Mouse (Mus musculus): ENCODE data around the gene Adcyap1r1. TPM values are rescaled to one million over a fixed set of nuclear protein-coding genes. Genes with fewer than 3 reads are reported as not detected.
A peak's percentile ranks its signal among the peaks of the same experiment; 100 is the strongest.

Gene Adcyap1r1
- total and polyA plus RNA-seq, 2 experiments from 2014 or later, result 72.2 to 236 TPM

DNA sequence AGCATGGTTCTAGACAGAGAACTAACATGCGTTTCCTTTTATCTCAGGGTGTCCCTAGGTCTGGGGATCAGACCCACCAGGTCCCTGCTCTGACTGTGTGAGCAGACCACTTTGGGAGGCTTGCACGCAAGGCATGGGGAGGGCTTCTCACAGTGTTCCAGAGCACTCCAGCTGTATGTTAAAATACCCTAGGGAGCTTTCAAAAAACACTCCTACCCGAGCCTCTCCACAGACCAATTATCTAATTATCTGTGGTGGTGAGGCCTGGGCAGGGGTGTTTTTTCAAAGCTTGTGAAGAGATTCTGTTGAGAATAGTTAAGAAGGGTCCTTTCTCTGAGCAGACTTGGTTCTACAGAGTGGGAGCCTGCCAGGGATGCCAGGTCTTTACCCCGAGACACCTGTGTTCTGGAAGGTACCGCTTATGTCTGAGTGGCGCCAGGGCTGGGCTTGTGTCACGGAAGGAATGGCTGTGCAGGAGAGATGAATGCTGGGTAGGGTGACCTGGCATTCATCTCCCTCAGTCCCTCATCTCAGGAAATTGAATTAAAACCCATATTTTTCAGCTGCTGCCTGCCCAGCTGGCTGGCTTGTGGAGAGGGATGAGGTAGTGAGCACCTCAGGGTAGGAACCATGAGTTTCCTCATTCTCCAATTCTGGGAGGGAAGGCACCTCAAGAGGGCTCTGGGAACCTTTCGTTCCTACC lies 2.7 kb upstream of the Adcyap1r1 start:
- no peak for DNase-seq (ENCODE audit: low spot score)

DNA sequence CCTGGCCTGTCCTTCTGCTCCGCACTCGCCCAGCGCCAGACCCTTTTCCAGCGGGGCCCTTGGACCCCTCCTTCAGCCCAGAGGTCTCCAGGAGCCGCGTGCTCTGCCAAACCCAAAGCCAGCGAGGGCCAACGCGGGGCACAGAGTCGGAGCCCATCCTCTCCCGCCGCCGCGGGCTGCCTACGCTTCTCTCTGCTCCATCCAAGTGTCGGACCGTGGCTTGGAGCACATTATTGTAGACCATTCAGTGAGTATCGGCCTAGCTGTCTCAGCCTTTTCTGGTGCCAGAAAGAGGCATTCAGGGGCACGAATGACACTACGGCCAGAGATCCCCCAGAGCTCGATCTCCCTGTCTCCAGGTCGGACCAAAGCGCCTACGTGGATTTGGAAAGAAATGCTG lies 603 bp downstream of the Adcyap1r1 start:
- H3K9ac ChIP-seq (replicated peaks; ENCODE audit: low read length), result peak overlapping the region; percentile 91
- ATAC-seq, result no peak; the same call in 1 of the 2 replicates
- peak overlapping the region; percentile 90 for H3K4me2 ChIP-seq (ENCODE audit: low read depth, low read length)
- peak; percentile 53 for DNase-seq (ENCODE audit: low spot score)
- peaks cover 25% of the 10 kb centered on the region for H3K4me1 ChIP-seq (ENCODE audit: insufficient read depth, low read length)
- H3K9me3 ChIP-seq (ENCODE audit: low read length), result no peaks in the 10 kb centered on the region
- peak overlapping the region; percentile 89 for H3K27ac ChIP-seq
- H3K36me3 ChIP-seq (ENCODE audit: insufficient read depth, low read length), result no peaks in the 10 kb centered on the region
- no peak for TF ChIP-seq CTCF (IDR thresholded peaks at IDR 0.05; ENCODE audit: low read depth)
- H3K27me3 ChIP-seq (ENCODE audit: insufficient read depth, low read length), result no peaks in the 10 kb centered on the region
- H3K4me3 ChIP-seq (ENCODE audit: low read length), result peak overlapping the region; percentile 71
- WGBS, result under 1% methylated on average over 24 of the region's 24 CpGs

More for the DNA sequence above, 2.7 kb upstream of the Adcyap1r1 start:
- Histone ChIP-seq H3K4me3 (ENCODE audit: low read length) (no peak overlapping the region), H3K27ac (no peak overlapping the region), H3K9ac (replicated peaks; ENCODE audit: low read length) (no peak overlapping the region), H3K36me3 (ENCODE audit: insufficient read depth, low read length) (no peaks in the 10 kb centered on the region), H3K4me1 (ENCODE audit: insufficient read depth, low read length) (peaks cover 13% of the 10 kb centered on the region; the same call in 1 of the 2 replicates), H3K9me3 (ENCODE audit: low read length) (no peaks in the 10 kb centered on the region), H3K4me2 (ENCODE audit: low read depth, low read length) (no peak overlapping the region), H3K27me3 (ENCODE audit: insufficient read depth, low read length) (no peaks in the 10 kb centered on the region)
- no peak for TF ChIP-seq CTCF (IDR thresholded peaks at IDR 0.05; ENCODE audit: low read depth)
- WGBS, result 75% methylated on average over 8 of the region's 8 CpGs
- no peak for ATAC-seq

DNA sequence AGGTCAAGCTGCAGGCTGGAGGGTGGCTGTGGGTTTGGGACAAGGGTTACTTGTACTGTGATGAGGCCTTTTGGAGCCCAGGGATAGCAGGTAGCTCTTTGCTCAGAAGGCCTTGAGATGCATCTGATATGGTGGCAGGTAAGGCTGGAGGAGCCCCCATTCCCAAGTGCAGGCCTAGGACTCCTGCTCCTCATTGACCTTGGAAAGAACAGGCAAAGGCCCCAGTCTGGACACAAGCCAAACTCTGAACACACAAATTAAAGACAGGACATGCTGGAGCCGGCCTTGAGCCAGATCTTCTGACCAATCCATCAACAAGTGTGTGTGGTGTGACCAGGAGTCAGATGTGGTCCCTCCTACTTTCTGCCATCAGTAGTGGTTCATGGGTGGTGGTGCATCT lies 1.8 kb downstream of the Adcyap1r1 start:
- WGBS, result 11% methylated on average over 1 of the region's 1 CpGs
- TF ChIP-seq CTCF (IDR thresholded peaks at IDR 0.05; ENCODE audit: low read depth), result no peak
- Histone ChIP-seq H3K4me1 (ENCODE audit: insufficient read depth, low read length) (peaks cover 28% of the 10 kb centered on the region), H3K27ac (peak overlapping the region; percentile 89; the same call in 1 of the 2 replicates), H3K27me3 (ENCODE audit: insufficient read depth, low read length) (no peaks in the 10 kb centered on the region), H3K4me2 (ENCODE audit: low read depth, low read length) (peak overlapping the region; percentile 90), H3K9ac (replicated peaks; ENCODE audit: low read length) (peak overlapping the region; percentile 91), H3K36me3 (ENCODE audit: insufficient read depth, low read length) (no peaks in the 10 kb centered on the region), H3K4me3 (ENCODE audit: low read length) (peak overlapping the region; percentile 71), H3K9me3 (ENCODE audit: low read length) (no peaks in the 10 kb centered on the region)
- ATAC-seq (no peak), DNase-seq (ENCODE audit: low spot score) (peak; percentile 73)

DNA sequence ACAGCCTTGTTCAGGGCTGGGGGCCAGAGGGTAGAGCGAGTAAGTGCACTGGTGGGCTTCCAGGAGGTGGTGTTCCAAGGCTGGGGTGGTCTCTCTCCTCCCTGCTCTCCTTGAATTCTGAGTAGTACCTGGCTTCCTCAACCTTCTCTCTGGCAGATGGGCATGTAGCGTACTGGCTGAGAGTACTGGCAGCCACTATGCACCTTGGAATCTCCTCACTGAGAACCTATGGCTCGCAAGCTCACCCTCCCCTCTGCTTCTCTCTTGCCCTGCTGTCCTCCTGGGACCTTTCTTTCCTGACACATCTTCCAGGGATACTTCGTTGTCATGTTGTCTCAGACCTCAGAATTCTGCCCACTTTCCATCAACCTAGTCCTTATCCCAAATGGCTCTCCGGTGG lies 3.9 kb downstream of the Adcyap1r1 start:
- Histone ChIP-seq H3K27me3 (ENCODE audit: insufficient read depth, low read length) (no peaks in the 10 kb centered on the region), H3K9ac (replicated peaks; ENCODE audit: low read length) (no peak overlapping the region), H3K36me3 (ENCODE audit: insufficient read depth, low read length) (no peaks in the 10 kb centered on the region; the same call in 1 of the 2 replicates), H3K4me3 (ENCODE audit: low read length) (no peak overlapping the region), H3K4me1 (ENCODE audit: insufficient read depth, low read length) (peaks cover 36% of the 10 kb centered on the region), H3K27ac (no peak overlapping the region), H3K4me2 (ENCODE audit: low read depth, low read length) (peak overlapping the region; percentile 90), H3K9me3 (ENCODE audit: low read length) (no peaks in the 10 kb centered on the region)
- 62% methylated on average over 5 of the region's 5 CpGs for WGBS
- ATAC-seq (no peak), DNase-seq (ENCODE audit: low spot score) (no peak)
- no peak for TF ChIP-seq CTCF (IDR thresholded peaks at IDR 0.05; ENCODE audit: low read depth)

DNA sequence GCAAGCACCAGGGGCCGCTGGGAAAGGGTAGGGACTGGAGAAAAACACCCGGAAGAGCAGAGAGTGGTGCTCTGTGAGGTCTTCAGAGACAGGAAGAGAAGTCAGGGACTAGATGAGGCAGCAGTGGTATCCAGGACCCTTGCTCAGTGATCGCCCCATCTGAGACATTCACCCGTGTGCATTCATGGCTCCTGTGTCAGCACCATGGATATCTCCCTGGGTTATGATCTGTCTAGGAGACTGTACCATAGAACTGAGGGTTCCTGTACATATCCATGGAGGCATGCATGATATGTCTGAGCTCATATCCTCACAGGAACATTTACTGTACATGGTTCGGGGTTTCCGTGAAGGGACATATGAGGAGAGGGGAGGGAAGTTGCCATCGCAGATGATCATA lies 5.9 kb downstream of the Adcyap1r1 start:
- peaks cover 31% of the 10 kb centered on the region for H3K4me1 ChIP-seq (ENCODE audit: insufficient read depth, low read length)
- H3K4me3 ChIP-seq (ENCODE audit: low read length), result no peak overlapping the region
- ATAC-seq (no peak), DNase-seq (ENCODE audit: low spot score) (no peak)
- no peak overlapping the region for H3K9ac ChIP-seq (replicated peaks; ENCODE audit: low read length)
- H3K27ac ChIP-seq, result no peak overlapping the region
- H3K9me3 ChIP-seq (ENCODE audit: low read length), result no peaks in the 10 kb centered on the region
- no peak for TF ChIP-seq CTCF (IDR thresholded peaks at IDR 0.05; ENCODE audit: low read depth)
- no peak overlapping the region for H3K4me2 ChIP-seq (ENCODE audit: low read depth, low read length)
- WGBS, result 74% methylated on average over 7 of the region's 7 CpGs
- no peaks in the 10 kb centered on the region for H3K27me3 ChIP-seq (ENCODE audit: insufficient read depth, low read length)
- H3K36me3 ChIP-seq (ENCODE audit: insufficient read depth, low read length), result peaks cover 12% of the 10 kb centered on the region; the same call in 1 of the 2 replicates

DNA sequence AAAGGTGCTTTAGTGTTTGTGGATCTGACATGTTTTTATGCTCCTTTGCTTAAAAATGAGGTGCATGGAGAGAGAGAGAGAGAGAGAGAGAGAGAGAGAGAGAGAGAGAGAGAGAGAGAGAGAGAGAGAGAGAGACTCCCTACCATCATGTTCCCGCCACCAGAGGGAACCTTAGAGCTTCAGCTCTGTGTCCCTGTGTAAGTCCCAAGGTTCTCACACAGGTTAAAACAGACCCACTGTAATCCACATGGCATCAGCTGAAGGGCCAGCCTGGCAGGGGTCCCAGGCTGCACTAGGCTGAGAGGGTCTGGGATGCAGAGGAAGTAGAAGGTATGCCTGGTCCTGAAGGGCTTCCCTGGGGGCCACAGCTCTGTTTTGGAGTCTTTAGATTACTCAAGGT lies 6.4 kb downstream of the Adcyap1r1 start:
- no peak overlapping the region for H3K4me3 ChIP-seq (ENCODE audit: low read length)
- DNase-seq (ENCODE audit: low spot score) (peak; percentile 37), ATAC-seq (no peak)
- H3K36me3 ChIP-seq (ENCODE audit: insufficient read depth, low read length), result peaks cover 14% of the 10 kb centered on the region; the same call in 1 of the 2 replicates
- TF ChIP-seq CTCF (IDR thresholded peaks at IDR 0.05; ENCODE audit: low read depth), result peak; percentile 65
- H3K9me3 ChIP-seq (ENCODE audit: low read length), result no peaks in the 10 kb centered on the region
- H3K4me2 ChIP-seq (ENCODE audit: low read depth, low read length), result no peak overlapping the region
- H3K27ac ChIP-seq, result no peak overlapping the region
- no peak overlapping the region for H3K9ac ChIP-seq (replicated peaks; ENCODE audit: low read length)
- 54% methylated on average over 1 of the region's 1 CpGs for WGBS
- H3K27me3 ChIP-seq (ENCODE audit: insufficient read depth, low read length), result no peaks in the 10 kb centered on the region
- peaks cover 31% of the 10 kb centered on the region for H3K4me1 ChIP-seq (ENCODE audit: insufficient read depth, low read length)
